Mouse (Mus musculus): ENCODE results near the gene Frg2f1. TPM values are rescaled to one million over a fixed set of nuclear protein-coding genes. Genes with fewer than 3 reads are reported as not detected.
"Not testable (repeated sequence)": the region's sequence is repeated elsewhere in the genome, so short reads cannot be mapped to it uniquely, and the experiment has no call there.

Gene Frg2f1
- total and polyA plus RNA-seq, 2 experiments, result 7.9 to 9.7 TPM

DNA sequence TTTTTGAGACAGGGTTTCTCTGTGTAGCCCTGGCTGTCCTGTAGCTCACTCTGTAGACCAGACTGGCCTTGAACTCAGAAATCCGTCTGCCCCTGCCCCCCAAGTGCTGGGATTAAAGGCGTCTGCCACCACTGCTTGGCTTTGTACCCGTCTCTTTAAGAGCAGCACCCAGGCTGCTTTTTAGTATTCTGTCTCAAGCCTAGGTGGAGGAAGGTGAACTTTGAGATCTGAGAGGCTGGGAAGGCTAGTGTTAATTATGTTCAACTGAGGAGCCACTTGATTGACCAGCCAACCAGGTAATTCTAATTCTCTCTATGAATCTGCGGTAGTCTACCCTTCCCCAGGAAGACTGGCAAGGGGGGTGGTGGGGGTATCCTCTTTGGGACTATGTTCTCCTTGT lies 1.9 kb downstream of the Frg2f1 start:
- H3K27me3 ChIP-seq (ENCODE audit: control insufficient read depth, insufficient read depth, low read length), result no peaks in the 10 kb centered on the region
- TF ChIP-seq POLR2A (IDR thresholded peaks at IDR 0.05; ENCODE audit: extremely low read depth, insufficient read depth, low read length) (no peak), CTCF (IDR thresholded peaks at IDR 0.05; ENCODE audit: low read depth, low read length) (no peak)
- DNase-seq (ENCODE audit: extremely low read depth, low read depth, low spot score), result no peak
- no peak overlapping the region for H3K27ac ChIP-seq (replicated peaks; ENCODE audit: insufficient read depth, low read depth, low read length)
- H3K36me3 ChIP-seq (ENCODE audit: control insufficient read depth, insufficient read depth, low read length), result no peaks in the 10 kb centered on the region
- no peak overlapping the region for H3K4me3 ChIP-seq (ENCODE audit: insufficient read depth, low read depth, low read length)
- peaks cover 8% of the 10 kb centered on the region; the same call in 1 of the 2 replicates for H3K4me1 ChIP-seq (ENCODE audit: control insufficient read depth, insufficient read depth, low read length)
- no peak overlapping the region for H3K9ac ChIP-seq (ENCODE audit: low read depth, low read length)
- peaks cover 8% of the 10 kb centered on the region for H3K79me2 ChIP-seq (ENCODE audit: control insufficient read depth, insufficient read depth, low read length)
- WGBS, result 88% methylated on average over 4 of the region's 4 CpGs

DNA sequence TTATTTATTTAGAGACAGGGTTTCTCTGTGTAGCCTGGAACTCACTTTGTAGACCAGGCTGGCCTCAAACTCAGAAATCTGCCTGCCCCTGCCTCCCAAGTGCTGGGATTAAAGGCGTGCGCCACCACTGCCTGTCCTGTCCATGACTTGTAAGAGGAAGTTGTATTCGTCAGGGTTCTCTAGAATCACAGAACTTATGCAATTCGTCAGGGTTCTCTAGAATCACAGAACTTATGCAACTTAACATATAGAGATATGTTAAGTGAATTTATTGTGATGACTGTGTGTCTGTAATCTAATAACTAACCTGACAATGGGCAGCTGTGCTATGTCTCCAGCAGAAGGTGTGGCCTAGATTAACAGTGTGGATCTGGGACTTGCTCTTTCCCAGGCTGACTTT lies 2.7 kb downstream of the Frg2f1 start, which contains the start of gene Foxj3:
TSS of gene Foxj3 (plus strand) at position 390 of the 400 bp plus-strand sequence.
- not testable (repeated sequence) for H3K4me1 ChIP-seq (ENCODE audit: control insufficient read depth, insufficient read depth, low read length); H3K9ac ChIP-seq (ENCODE audit: low read depth, low read length); H3K36me3 ChIP-seq (ENCODE audit: control insufficient read depth, insufficient read depth, low read length); DNase-seq (ENCODE audit: extremely low read depth, low read depth, low spot score); H3K27me3 ChIP-seq (ENCODE audit: control insufficient read depth, insufficient read depth, low read length); H3K27ac ChIP-seq (replicated peaks; ENCODE audit: insufficient read depth, low read depth, low read length); H3K4me3 ChIP-seq (ENCODE audit: insufficient read depth, low read depth, low read length); H3K79me2 ChIP-seq (ENCODE audit: control insufficient read depth, insufficient read depth, low read length)
- WGBS, result 95% methylated on average over 4 of the region's 4 CpGs

DNA sequence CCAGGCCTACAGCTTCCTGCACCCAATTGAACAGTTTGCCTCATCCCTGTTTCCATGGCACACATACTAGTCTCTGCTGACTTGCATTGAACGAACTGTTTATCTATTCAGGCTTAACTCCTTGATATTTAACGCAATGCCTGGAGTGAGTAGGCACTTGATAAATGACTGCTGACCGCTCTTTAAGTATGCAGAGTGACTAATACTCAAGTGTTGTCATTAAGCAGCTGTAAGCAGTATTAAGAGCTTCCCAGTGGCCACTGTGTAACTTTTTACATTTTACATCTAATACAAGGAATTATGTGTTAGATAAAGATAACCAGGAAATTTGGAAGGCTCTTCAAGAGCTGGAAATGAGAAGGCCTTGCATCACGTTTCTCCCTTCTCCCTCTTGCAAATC lies 4.2 kb downstream of the Frg2f1 start:
- Histone ChIP-seq H3K79me2 (ENCODE audit: control insufficient read depth, insufficient read depth, low read length) (peaks cover 6% of the 10 kb centered on the region), H3K27ac (replicated peaks; ENCODE audit: insufficient read depth, low read depth, low read length) (no peak overlapping the region), H3K4me1 (ENCODE audit: control insufficient read depth, insufficient read depth, low read length) (peaks cover 4% of the 10 kb centered on the region; the same call in 1 of the 2 replicates), H3K27me3 (ENCODE audit: control insufficient read depth, insufficient read depth, low read length) (no peaks in the 10 kb centered on the region), H3K36me3 (ENCODE audit: control insufficient read depth, insufficient read depth, low read length) (no peaks in the 10 kb centered on the region), H3K9ac (ENCODE audit: low read depth, low read length) (no peak overlapping the region), H3K4me3 (ENCODE audit: insufficient read depth, low read depth, low read length) (no peak overlapping the region)
- no peak for DNase-seq (ENCODE audit: extremely low read depth, low read depth, low spot score)
- TF ChIP-seq POLR2A (IDR thresholded peaks at IDR 0.05; ENCODE audit: extremely low read depth, insufficient read depth, low read length), result no peak
- TF ChIP-seq CTCF (IDR thresholded peaks at IDR 0.05; ENCODE audit: low read depth, low read length), result no peak
- 76% methylated on average over 4 of the region's 4 CpGs for WGBS

DNA sequence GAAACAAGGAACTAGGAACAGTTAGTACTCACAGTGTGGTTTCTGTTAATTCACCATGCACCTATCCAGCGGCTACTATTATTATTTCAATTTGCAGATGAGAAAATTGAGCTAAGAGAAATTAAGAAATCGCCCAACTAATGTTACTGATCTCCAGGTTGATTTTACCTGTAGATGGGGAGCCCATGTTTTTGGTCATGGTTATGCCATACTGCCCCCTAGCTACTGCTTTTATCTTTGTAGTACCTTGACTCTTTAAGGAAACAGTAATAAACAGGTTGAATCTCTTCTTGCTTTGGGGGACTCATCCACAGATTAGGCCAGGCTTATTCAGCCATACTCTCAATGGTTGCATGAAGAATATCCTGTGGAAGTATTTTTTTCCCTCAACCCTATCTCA lies 7.5 kb downstream of the Frg2f1 start:
- DNase-seq (ENCODE audit: extremely low read depth, low read depth, low spot score), result no peak
- no peak overlapping the region for H3K27ac ChIP-seq (replicated peaks; ENCODE audit: insufficient read depth, low read depth, low read length)
- TF ChIP-seq CTCF (IDR thresholded peaks at IDR 0.05; ENCODE audit: low read depth, low read length), result no peak
- no peak for TF ChIP-seq POLR2A (IDR thresholded peaks at IDR 0.05; ENCODE audit: extremely low read depth, insufficient read depth, low read length)
- no peaks in the 10 kb centered on the region for H3K27me3 ChIP-seq (ENCODE audit: control insufficient read depth, insufficient read depth, low read length)
- WGBS, result 87% methylated on average over 2 of the region's 2 CpGs
- no peaks in the 10 kb centered on the region for H3K36me3 ChIP-seq (ENCODE audit: control insufficient read depth, insufficient read depth, low read length)
- no peaks in the 10 kb centered on the region for H3K4me1 ChIP-seq (ENCODE audit: control insufficient read depth, insufficient read depth, low read length)
- H3K79me2 ChIP-seq (ENCODE audit: control insufficient read depth, insufficient read depth, low read length), result no peaks in the 10 kb centered on the region
- no peak overlapping the region for H3K9ac ChIP-seq (ENCODE audit: low read depth, low read length)
- H3K4me3 ChIP-seq (ENCODE audit: insufficient read depth, low read depth, low read length), result no peak overlapping the region

DNA sequence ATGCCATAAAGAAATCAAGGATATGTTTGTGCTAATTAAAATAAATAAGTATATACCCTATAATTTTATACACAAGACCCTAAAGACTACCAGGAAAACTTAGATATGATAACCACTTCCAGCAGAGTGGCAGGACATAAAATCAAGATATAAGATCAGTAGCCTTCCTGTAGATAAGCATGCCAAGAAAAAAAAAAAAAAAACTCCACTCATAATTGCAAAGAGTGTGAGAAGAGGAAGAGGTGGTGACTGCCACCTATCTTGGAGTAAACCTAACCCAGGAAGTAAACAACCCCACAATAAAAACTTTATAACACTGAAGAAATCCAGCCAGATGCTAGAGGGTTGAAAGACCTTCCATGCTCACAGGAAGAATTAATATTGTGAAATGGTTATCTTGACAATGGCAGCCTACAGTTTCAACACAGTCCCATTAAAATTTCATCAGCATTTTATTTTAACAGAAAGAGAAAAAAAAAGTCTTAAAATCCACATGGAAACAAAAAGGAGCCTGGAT lies 12.9 kb downstream of the Frg2f1 start:
- Histone ChIP-seq H3K79me2 (ENCODE audit: control insufficient read depth, insufficient read depth, low read length) (no peaks in the 10 kb centered on the region), H3K27ac (replicated peaks; ENCODE audit: insufficient read depth, low read depth, low read length) (no peak overlapping the region), H3K4me3 (ENCODE audit: insufficient read depth, low read depth, low read length) (no peak overlapping the region), H3K27me3 (ENCODE audit: control insufficient read depth, insufficient read depth, low read length) (no peaks in the 10 kb centered on the region), H3K4me1 (ENCODE audit: control insufficient read depth, insufficient read depth, low read length) (no peaks in the 10 kb centered on the region), H3K36me3 (ENCODE audit: control insufficient read depth, insufficient read depth, low read length) (no peaks in the 10 kb centered on the region), H3K9ac (ENCODE audit: low read depth, low read length) (no peak overlapping the region)
- no peak for DNase-seq (ENCODE audit: extremely low read depth, low read depth, low spot score)
- TF ChIP-seq POLR2A (IDR thresholded peaks at IDR 0.05; ENCODE audit: extremely low read depth, insufficient read depth, low read length), result no peak
- no peak for TF ChIP-seq CTCF (IDR thresholded peaks at IDR 0.05; ENCODE audit: low read depth, low read length)

DNA sequence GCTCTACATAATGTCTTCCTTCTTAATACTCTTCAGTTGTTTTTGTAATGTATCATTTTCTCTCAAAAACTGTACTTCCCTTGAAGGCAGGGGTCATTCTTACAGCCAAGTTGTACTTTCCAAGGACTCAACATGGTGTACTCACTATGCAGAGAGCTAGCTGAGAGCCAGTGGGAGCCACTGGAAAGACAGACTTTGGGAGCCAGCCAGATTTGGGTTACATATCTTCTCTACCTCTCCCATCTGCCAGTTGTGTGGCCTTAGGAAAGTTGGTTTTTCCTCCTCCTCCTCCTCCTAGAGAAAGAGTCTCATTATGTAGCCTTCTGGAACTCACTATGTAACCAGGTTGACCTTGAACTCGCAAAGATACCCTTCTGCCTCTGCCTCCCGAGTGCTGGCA lies 14.9 kb downstream of the Frg2f1 start:
- DNase-seq (ENCODE audit: extremely low read depth, low read depth, low spot score), result no peak
- Histone ChIP-seq H3K4me1 (ENCODE audit: control insufficient read depth, insufficient read depth, low read length) (no peaks in the 10 kb centered on the region), H3K36me3 (ENCODE audit: control insufficient read depth, insufficient read depth, low read length) (no peaks in the 10 kb centered on the region), H3K27me3 (ENCODE audit: control insufficient read depth, insufficient read depth, low read length) (no peaks in the 10 kb centered on the region), H3K9ac (ENCODE audit: low read depth, low read length) (no peak overlapping the region), H3K79me2 (ENCODE audit: control insufficient read depth, insufficient read depth, low read length) (no peaks in the 10 kb centered on the region), H3K4me3 (ENCODE audit: insufficient read depth, low read depth, low read length) (no peak overlapping the region), H3K27ac (replicated peaks; ENCODE audit: insufficient read depth, low read depth, low read length) (no peak overlapping the region)
- TF ChIP-seq CTCF (IDR thresholded peaks at IDR 0.05; ENCODE audit: low read depth, low read length) (no peak), POLR2A (IDR thresholded peaks at IDR 0.05; ENCODE audit: extremely low read depth, insufficient read depth, low read length) (no peak)
- WGBS, result 91% methylated on average over 2 of the region's 2 CpGs

Data from liver, adult 2 months (tissue).